Comparison of ENCODE assay signal across 19 mouse cellular contexts in the genomic region with DNA sequence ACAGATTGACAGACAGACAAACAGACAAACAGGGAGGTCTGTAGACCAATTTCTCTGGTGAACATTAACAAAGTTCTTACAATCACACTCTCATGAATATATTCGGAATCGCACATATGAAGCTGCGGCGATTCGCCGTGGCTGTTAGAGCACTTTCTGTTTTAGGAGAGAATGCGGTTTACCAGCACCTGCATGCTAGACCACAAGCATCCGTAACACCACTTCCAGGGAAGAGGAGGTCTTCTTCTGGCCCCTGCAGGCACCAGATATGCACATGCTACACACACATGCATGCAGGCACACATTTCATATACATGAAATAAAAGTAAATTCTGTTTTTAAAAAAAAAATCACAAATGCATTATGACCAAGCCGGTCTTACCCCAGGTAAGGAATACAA. TPM values are rescaled to one million over a fixed set of nuclear protein-coding genes. Genes with fewer than 3 reads are reported as not detected.
DNase-seq lines count a peak whose midpoint lies in the region; ATAC-seq and TF ChIP-seq lines count a peak whose summit lies in the region.
"Had no signal": no experiment of that assay in that cellular context is flagged by ENCODE, and none has a peak within 500 bp of the region (broad histone marks: within the 10 kb centered on the region; RNA-seq: fewer than 3 reads in every experiment).

No protein-coding gene starts in this region.

- peak; percentile 98 for ATAC-seq in activated CD4-positive, CD25-positive, alpha-beta regulatory T cell, adult 4 months
- ATAC-seq in neutrophil, adult 5-6 weeks (ENCODE audit: extremely low read depth, insufficient number of reproducible peaks, low FRiP score, poor library complexity, severe bottlenecking), result 0 out of 2 replicates have a peak, but pooled peaks have one; percentile 36
- ATAC-seq: forebrain, embryonic 14.5 days had no signal

- no peak overlapping the region for H3K27ac ChIP-seq in left cerebral cortex, adult 2 months
- H3K27ac ChIP-seq: hindbrain, embryonic 14.5 days; limb, embryonic 15.5 days; neural tube, embryonic 12.5 days; stomach, embryonic 15.5 days had no signal

- H3K4me3 ChIP-seq in left cerebral cortex, adult 2 months, result no peak overlapping the region
- H3K4me3 ChIP-seq: limb, embryonic 15.5 days; neural tube, embryonic 12.5 days; stomach, embryonic 15.5 days had no signal

- no peak for TF ChIP-seq CTCF in left cerebral cortex, adult 2 months (IDR thresholded peaks at IDR 0.05)

- peak; percentile 7 for DNase-seq in spleen, adult 12 weeks (ENCODE audit: low spot score)
- no peak for DNase-seq in spleen, postnatal 10 days (ENCODE audit: low spot score in 2 of 2)
- peak; percentile 63 to 74 for DNase-seq in thymus, postnatal 36 days
- no peak for DNase-seq in left cerebral cortex, postnatal 4 days
- DNase-seq in left cerebral cortex, adult 2 months (ENCODE audit: extremely low spot score in 1 of 2, low spot score in 2 of 2), result no peak
- no peak for DNase-seq in kidney, postnatal 14 days
- DNase-seq: adrenal gland, adult 8-10 months; cerebellum, adult 11 months; cerebellum, postnatal 14 days; kidney, adult 11 months; kidney, postnatal 10 days; lung, postnatal 10 days had no signal

- intact Hi-C loops in left cerebral cortex, postnatal 4 days (cut with DNase I), result no loop called here
- intact Hi-C loops in left cerebral cortex, adult 2 months (cut with DNase I), result no loop called here

RNA-seq across cellular contexts. Expression of a gene that starts 47.5 kb away (rescaled TPM):
- polyA plus RNA-seq in activated CD4-positive, CD25-positive, alpha-beta regulatory T cell, adult 4 months (2017; shearing (Covaris generic)), result 10 to 100 TPM in 1 of 2 experiments, 1 to 10 TPM in 1; 9.1 to 11.8 TPM
- 101 and 114 TPM in 2 replicates for total RNA-seq in neutrophil, adult 5-6 weeks (2017)
- total RNA-seq in left cerebral cortex, postnatal 4 days (2021), result 1 to 10 TPM; 4.5 to 6.7 TPM
- total RNA-seq in left cerebral cortex, adult 2 months (2021), result 1 to 10 TPM; 1.7 TPM

Comparison
In these comparisons a context has a peak if more than half of its experiments do, and no peak if none do; other contexts are left out.
1. DNase-seq: peak in spleen, adult 12 weeks (single experiment) and thymus, postnatal 36 days (2 of 2); none in spleen, postnatal 10 days (0 of 2), left cerebral cortex, postnatal 4 days (single experiment), left cerebral cortex, adult 2 months (0 of 2) and kidney, postnatal 14 days (single experiment).
2. RNA of a gene that starts 47.5 kb away (total RNA-seq): 101 to 114 TPM in neutrophil, adult 5-6 weeks; 4.5 to 6.7 TPM in left cerebral cortex, postnatal 4 days and 1.7 TPM in left cerebral cortex, adult 2 months; every median in the first group is over 10 times any median in the second.